ENCODE assay signal across 9 mouse cellular contexts in genomic region chr5:115908251-115908650, GRCm38 (mm10).
DNase-seq lines count a peak whose midpoint lies in the region; ATAC-seq lines count a peak whose summit lies in the region.
"Had no signal": no experiment of that assay in that cellular context is flagged by ENCODE, and none has a peak within 500 bp of the region (broad histone marks: within the 10 kb centered on the region; RNA-seq: fewer than 3 reads in every experiment).

No protein-coding gene starts in this region.

- H3K4me3 ChIP-seq in embryonic facial prominence, embryonic 15.5 days (replicated peaks) = 0 out of 2 replicates have a peak overlapping the region, but pooled peaks have one; percentile 10
- H3K4me3 ChIP-seq in midbrain, embryonic 14.5 days (replicated peaks; ENCODE audit: low read depth, low read length) = peak overlapping the region; percentile 44

- no peaks in the 10 kb centered on the region for H3K36me3 ChIP-seq in embryonic facial prominence, embryonic 15.5 days
- H3K36me3 ChIP-seq in midbrain, embryonic 14.5 days (ENCODE audit: control insufficient read depth, insufficient read depth, low read length) = no peaks in the 10 kb centered on the region

- ATAC-seq in embryonic facial prominence, embryonic 15.5 days (ENCODE audit: insufficient number of reproducible peaks, low FRiP score, low TSS enrichment, low read depth) = no peak
- peak; percentile 43; the same call in 1 of the 2 replicates for ATAC-seq in midbrain, embryonic 14.5 days (ENCODE audit: low FRiP score, low TSS enrichment)
- ATAC-seq: Patski had no signal

- H3K4me2 ChIP-seq in embryonic facial prominence, embryonic 15.5 days (replicated peaks) = peak overlapping the region; percentile 77
- H3K4me2 ChIP-seq in midbrain, embryonic 14.5 days (ENCODE audit: low read length) = peak overlapping the region; percentile 80

- WGBS in embryonic facial prominence, embryonic 15.5 days = 24% methylated on average over 10 of the region's 10 CpGs
- 14% methylated on average over 10 of the region's 10 CpGs for WGBS in midbrain, embryonic 14.5 days

- H3K9ac ChIP-seq in embryonic facial prominence, embryonic 15.5 days = no peak overlapping the region
- H3K9ac ChIP-seq in midbrain, embryonic 14.5 days (replicated peaks; ENCODE audit: low read length) = peak overlapping the region; percentile 49

- H3K4me1 ChIP-seq in embryonic facial prominence, embryonic 15.5 days = peaks cover 21% of the 10 kb centered on the region
- H3K4me1 ChIP-seq in midbrain, embryonic 14.5 days (ENCODE audit: control insufficient read depth, insufficient read depth, low read length) = peaks cover 14% of the 10 kb centered on the region; the same call in 1 of the 2 replicates

- H3K9me3 ChIP-seq in embryonic facial prominence, embryonic 15.5 days (replicated peaks) = no peaks in the 10 kb centered on the region
- no peaks in the 10 kb centered on the region for H3K9me3 ChIP-seq in midbrain, embryonic 14.5 days (ENCODE audit: control insufficient read depth, low read length)

- DNase-seq in kidney, postnatal 4 days = peak; percentile 40 to 49
- no peak for DNase-seq in kidney, adult 11 months
- DNase-seq in layer of hippocampus, postnatal 14 days (ENCODE audit: low spot score in 2 of 2) = peak; percentile 25 to 54
- peak; percentile 88 for DNase-seq in midbrain, embryonic 14.5 days
- no peak for DNase-seq in urinary bladder, adult 2 months (ENCODE audit: low spot score)
- no peak for DNase-seq in adrenal gland, postnatal 10 days
- no peak for DNase-seq in gastrocnemius, postnatal 14 days

- no peak overlapping the region for H3K27ac ChIP-seq in embryonic facial prominence, embryonic 15.5 days (replicated peaks)
- peak overlapping the region; percentile 70 for H3K27ac ChIP-seq in midbrain, embryonic 14.5 days (replicated peaks; ENCODE audit: low read depth, low read length)

- intact Hi-C loops in gastrocnemius, postnatal 14 days (cut with DNase I; ENCODE audit: low total_unique reads) = no loop called here

- H3K27me3 ChIP-seq in embryonic facial prominence, embryonic 15.5 days = no peaks in the 10 kb centered on the region
- H3K27me3 ChIP-seq in midbrain, embryonic 14.5 days (ENCODE audit: control insufficient read depth, insufficient read depth, low read length) = no peaks in the 10 kb centered on the region
- H3K27me3 ChIP-seq: Patski had no signal

Comparison
In these comparisons a context has a peak if more than half of its experiments do, and no peak if none do; other contexts are left out.
1. DNase-seq: peak in kidney, postnatal 4 days (2 of 2), layer of hippocampus, postnatal 14 days (2 of 2) and midbrain, embryonic 14.5 days (single experiment); none in kidney, adult 11 months (single experiment), urinary bladder, adult 2 months (single experiment), adrenal gland, postnatal 10 days (single experiment) and gastrocnemius, postnatal 14 days (single experiment).